Mouse (Mus musculus) kidney, postnatal 36 days (tissue): ENCODE results near the gene Mettl9.

ENCODE experiments used
- DNase-seq, 2 experiments: peaks; one replicate each; pipeline ENCODE4 v3.0.0; 2021 to 2022; ENCODE audit warnings: mixed read lengths in 2 of 2

The Mettl9 gene

GRCm38 (mm10) chr7:121044251-121044650, 10.0 kb downstream of the Mettl9 start:
- DNase-seq = peak in 1 of 2 experiments; percentile 20

GRCm38 (mm10) chr7:121045671-121046453, 11.6 kb downstream of the Mettl9 start:
- peak in 1 of 2 experiments; percentile 47 for DNase-seq

GRCm38 (mm10) chr7:121047624-121048023, 13.4 kb downstream of the Mettl9 start:
- no peak for DNase-seq

- no peak for DNase-seq
These were observed 18.8 kb downstream of the Mettl9 start for GRCm38 (mm10) chr7:121053071-121053470.

GRCm38 (mm10) chr7:121059477-121060218, 25.4 kb downstream of the Mettl9 start:
- no peak for DNase-seq

- peak; percentile 39 to 42 for DNase-seq
These were observed 30.1 kb downstream of the Mettl9 start for GRCm38 (mm10) chr7:121064309-121064708.

GRCm38 (mm10) chr7:121071276-121071675, 37.0 kb downstream of the Mettl9 start:
- DNase-seq = no peak

GRCm38 (mm10) chr7:121072506-121072905, 38.3 kb downstream of the Mettl9 start:
- no peak for DNase-seq

GRCm38 (mm10) chr7:121074281-121074680, 40.0 kb downstream of the Mettl9 start, which contains the start of gene Igsf6:
TSS of gene Igsf6 (minus strand) at chr7:121074572.
- DNase-seq = peak; percentile 52 to 56

- no peak for DNase-seq
These were observed 40.7 kb downstream of the Mettl9 start for GRCm38 (mm10) chr7:121074801-121075400.

GRCm38 (mm10) chr7:121075416-121075815, 41.2 kb downstream of the Mettl9 start:
- DNase-seq = no peak

- no peak for DNase-seq
These were observed 43.1 kb downstream of the Mettl9 start for GRCm38 (mm10) chr7:121077311-121077710.

- DNase-seq = peak; percentile 69 to 77
These were observed 43.6 kb downstream of the Mettl9 start for GRCm38 (mm10) chr7:121077829-121078228.

GRCm38 (mm10) chr7:121081350-121081749, 47.1 kb downstream of the Mettl9 start, which contains the start of gene Otoa:
TSS of gene Otoa (plus strand) at chr7:121081650.
- no peak for DNase-seq

GRCm38 (mm10) chr7:121081816-121082215, 47.6 kb downstream of the Mettl9 start:
- no peak for DNase-seq

- no peak for DNase-seq
These were observed 48.8 kb downstream of the Mettl9 start for GRCm38 (mm10) chr7:121082949-121083513.

- no peak for DNase-seq
These were observed 50.7 kb downstream of the Mettl9 start for GRCm38 (mm10) chr7:121084840-121085453.

- DNase-seq = no peak
These were observed 51.3 kb downstream of the Mettl9 start for GRCm38 (mm10) chr7:121085500-121085899.

GRCm38 (mm10) chr7:121088745-121089144, 54.5 kb downstream of the Mettl9 start:
- peak in 1 of 2 experiments; percentile 23 for DNase-seq

- no peak for DNase-seq
These were observed 56.5 kb downstream of the Mettl9 start for GRCm38 (mm10) chr7:121090748-121091147.

- no peak for DNase-seq
These were observed 58.8 kb downstream of the Mettl9 start for GRCm38 (mm10) chr7:121093026-121093425.

- no peak for DNase-seq
These were observed 64.6 kb downstream of the Mettl9 start for GRCm38 (mm10) chr7:121098614-121099389.
